Mouse (Mus musculus): Measurements from ENCODE around the gene Mapk8ip2.

DNA sequence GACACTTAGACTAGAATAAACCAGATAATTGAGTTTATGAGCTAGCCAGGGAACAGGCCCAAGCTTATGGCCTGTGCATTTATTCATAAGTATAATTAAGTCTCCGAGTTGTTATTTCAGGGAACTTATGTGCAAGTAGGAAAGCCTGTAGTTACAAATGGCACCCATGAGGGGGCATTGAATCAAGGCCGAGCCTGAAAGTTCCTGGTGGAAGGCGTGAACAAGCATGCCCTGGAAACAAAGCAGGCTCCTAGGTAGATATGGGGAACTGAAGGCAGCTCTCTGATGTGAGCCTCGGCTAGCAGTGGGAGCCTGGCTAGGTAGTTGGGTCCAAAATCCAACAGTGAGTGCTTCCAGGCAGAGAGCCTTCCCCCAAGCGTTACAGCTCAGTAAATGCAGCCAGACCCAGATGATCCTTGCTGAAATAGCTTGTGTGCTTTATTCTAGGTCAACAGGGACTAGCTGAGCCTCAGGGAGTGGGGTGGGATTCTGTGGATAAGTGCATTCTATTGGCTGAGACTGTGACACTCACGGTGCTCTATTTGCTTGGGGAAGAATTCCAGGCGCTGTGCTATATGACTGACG is 11.1 kb upstream of the Mapk8ip2 start:
- TF ChIP-seq CTCF (IDR thresholded peaks at IDR 0.05; ENCODE audit: low read depth) (peak; percentile 30), EP300 (IDR thresholded peaks at IDR 0.05; ENCODE audit: low read depth) (no peak)
